Mouse (Mus musculus): Measurements from ENCODE around the gene Cdnf. TPM values are rescaled to one million over a fixed set of nuclear protein-coding genes. Genes with fewer than 3 reads are reported as not detected.

Cdnf gene
- polyA plus RNA-seq, 1 experiment from 2014 or later = 0.12 TPM

- no peak for DNase-seq (ENCODE audit: low spot score)
- Histone ChIP-seq H3K27me3 (replicated peaks; ENCODE audit: low read depth, poor library complexity, severe bottlenecking) (no peaks in the 10 kb centered on the region), H3K4me1 (no peaks in the 10 kb centered on the region), H3K9me3 (no peaks in the 10 kb centered on the region), H3K36me3 (replicated peaks) (no peaks in the 10 kb centered on the region), H3K27ac (replicated peaks) (no peak overlapping the region), H3K4me3 (no peak overlapping the region)
- 82% methylated on average over 6 of the region's 6 CpGs for WGBS
Measured at GRCm38 (mm10) chr2:3526288-3526687, 13.5 kb downstream of the Cdnf start.

GRCm38 (mm10) chr2:3541307-3542079 is 28.7 kb downstream of the Cdnf start:
- H3K36me3 ChIP-seq (replicated peaks) = no peaks in the 10 kb centered on the region
- DNase-seq (ENCODE audit: low spot score) = no peak
- no peaks in the 10 kb centered on the region for H3K4me1 ChIP-seq
- H3K27me3 ChIP-seq (replicated peaks; ENCODE audit: low read depth, poor library complexity, severe bottlenecking) = no peaks in the 10 kb centered on the region
- WGBS = 76% methylated on average over 9 of the region's 9 CpGs
- no peak overlapping the region for H3K4me3 ChIP-seq
- H3K9me3 ChIP-seq = no peaks in the 10 kb centered on the region
- no peak overlapping the region for H3K27ac ChIP-seq (replicated peaks)

DNA sequence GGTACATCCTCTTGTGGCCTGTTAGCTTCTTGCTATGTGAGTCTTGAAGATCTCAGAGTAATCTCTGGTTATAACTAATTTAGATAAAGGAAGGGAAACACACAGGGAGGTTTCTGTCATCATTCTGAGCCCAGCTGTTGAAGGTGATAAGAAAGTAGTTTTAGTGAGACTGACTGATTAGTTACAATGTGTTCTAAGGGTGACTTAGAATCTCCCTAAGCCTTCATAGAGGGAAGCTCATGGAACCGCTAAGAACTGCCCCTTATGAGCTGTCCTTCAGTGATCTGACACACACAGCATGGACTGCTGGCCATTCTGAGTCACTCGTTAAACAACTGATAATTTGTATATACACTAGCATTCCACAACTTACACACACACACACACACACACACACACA is 33.2 kb downstream of the Cdnf start:
- H3K4me1 ChIP-seq = no peaks in the 10 kb centered on the region
- no peaks in the 10 kb centered on the region for H3K9me3 ChIP-seq
- no peaks in the 10 kb centered on the region for H3K27me3 ChIP-seq (replicated peaks; ENCODE audit: low read depth, poor library complexity, severe bottlenecking)
- no peak for DNase-seq (ENCODE audit: low spot score)
- H3K36me3 ChIP-seq (replicated peaks) = no peaks in the 10 kb centered on the region
- WGBS = 85% methylated on average over 2 of the region's 2 CpGs
- no peak overlapping the region for H3K27ac ChIP-seq (replicated peaks)
- H3K4me3 ChIP-seq = no peak overlapping the region

GRCm38 (mm10) chr2:3546588-3546987 is 33.8 kb downstream of the Cdnf start:
- no peaks in the 10 kb centered on the region for H3K27me3 ChIP-seq (replicated peaks; ENCODE audit: low read depth, poor library complexity, severe bottlenecking)
- H3K4me3 ChIP-seq = no peak overlapping the region
- DNase-seq (ENCODE audit: low spot score) = peak; percentile 62
- H3K4me1 ChIP-seq = no peaks in the 10 kb centered on the region
- WGBS = 2% methylated on average over 4 of the region's 4 CpGs
- no peaks in the 10 kb centered on the region for H3K36me3 ChIP-seq (replicated peaks)
- H3K27ac ChIP-seq (replicated peaks) = no peak overlapping the region
- no peaks in the 10 kb centered on the region for H3K9me3 ChIP-seq

GRCm38 (mm10) chr2:3570186-3570585 is 57.4 kb downstream of the Cdnf start, which contains the start of gene Fam107b:
Gene Fam107b, plus strand, starts transcription at chr2:3570488.
- H3K4me3 ChIP-seq = no peak within 1 kb of the TSS
- H3K9me3 ChIP-seq = no peaks in the 10 kb centered on the region
- no peaks in the 10 kb centered on the region for H3K27me3 ChIP-seq (replicated peaks; ENCODE audit: low read depth, poor library complexity, severe bottlenecking)
- WGBS = 62% methylated on average over 12 of the region's 12 CpGs
- H3K36me3 ChIP-seq (replicated peaks) = no peaks in the 10 kb centered on the region
- no peaks in the 10 kb centered on the region for H3K4me1 ChIP-seq
- no peak within 1 kb of the TSS for H3K27ac ChIP-seq (replicated peaks)
- no peak for DNase-seq (ENCODE audit: low spot score)

DNA sequence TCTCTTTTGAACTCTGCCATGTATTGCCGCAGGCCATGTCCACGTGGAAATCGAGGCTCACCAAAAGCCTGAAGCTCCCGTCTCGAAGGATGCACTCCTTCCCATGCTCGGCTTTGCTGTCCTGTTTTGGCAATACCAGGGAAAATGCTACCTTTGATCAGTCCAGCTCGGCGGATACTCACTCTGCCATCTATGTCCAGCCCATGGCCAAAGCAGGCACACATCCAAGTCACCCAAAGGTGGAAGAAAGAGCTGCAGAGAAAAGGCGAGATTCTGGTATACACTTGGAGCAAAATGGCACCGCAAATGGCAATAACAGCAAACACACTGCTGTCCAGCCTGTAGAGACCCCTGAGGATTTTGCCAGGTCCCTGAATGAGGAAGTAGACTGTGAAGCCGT is 57.8 kb downstream of the Cdnf start:
- Histone ChIP-seq H3K9me3 (no peaks in the 10 kb centered on the region), H3K36me3 (replicated peaks) (no peaks in the 10 kb centered on the region), H3K4me1 (no peaks in the 10 kb centered on the region), H3K27me3 (replicated peaks; ENCODE audit: low read depth, poor library complexity, severe bottlenecking) (no peaks in the 10 kb centered on the region), H3K27ac (replicated peaks) (no peak overlapping the region), H3K4me3 (no peak overlapping the region)
- DNase-seq (ENCODE audit: low spot score) = no peak
- 87% methylated on average over 11 of the region's 11 CpGs for WGBS

GRCm38 (mm10) chr2:3573883-3574282 is 61.1 kb downstream of the Cdnf start:
- 87% methylated on average over 7 of the region's 7 CpGs for WGBS
- H3K36me3 ChIP-seq (replicated peaks) = no peaks in the 10 kb centered on the region
- no peaks in the 10 kb centered on the region for H3K27me3 ChIP-seq (replicated peaks; ENCODE audit: low read depth, poor library complexity, severe bottlenecking)
- no peak overlapping the region for H3K4me3 ChIP-seq
- H3K27ac ChIP-seq (replicated peaks) = no peak overlapping the region
- no peaks in the 10 kb centered on the region for H3K9me3 ChIP-seq
- no peaks in the 10 kb centered on the region for H3K4me1 ChIP-seq
- no peak for DNase-seq (ENCODE audit: low spot score)

GRCm38 (mm10) chr2:3575140-3575539 is 62.3 kb downstream of the Cdnf start:
- Histone ChIP-seq H3K4me1 (no peaks in the 10 kb centered on the region), H3K4me3 (no peak overlapping the region), H3K27ac (replicated peaks) (no peak overlapping the region), H3K36me3 (replicated peaks) (no peaks in the 10 kb centered on the region), H3K9me3 (no peaks in the 10 kb centered on the region), H3K27me3 (replicated peaks; ENCODE audit: low read depth, poor library complexity, severe bottlenecking) (no peaks in the 10 kb centered on the region)
- DNase-seq (ENCODE audit: low spot score) = no peak
- 91% methylated on average over 1 of the region's 1 CpGs for WGBS

Other genes starting within 250 kb of the Cdnf start
- gene Nmt2, start 228.8 kb upstream of the Cdnf start, polyA plus RNA-seq (2016; fragmentation: Nextera tagmentation; extraction: Ambion mirVana) = 50.3 and 50.8 TPM in 2 replicates
- 19.0 and 20.5 TPM in 2 replicates for gene Rpp38, start 180.4 kb upstream of the Cdnf start, polyA plus RNA-seq (2016; fragmentation: Nextera tagmentation; extraction: Ambion mirVana)
- 0.31 and 0.41 TPM in 2 replicates for gene Acbd7, start 176.9 kb upstream of the Cdnf start, polyA plus RNA-seq (2016; fragmentation: Nextera tagmentation; extraction: Ambion mirVana)
- gene Olah, start 115.8 kb upstream of the Cdnf start, polyA plus RNA-seq (2016; fragmentation: Nextera tagmentation; extraction: Ambion mirVana) = not detected in 2 replicates
- gene Meig1, start 90.4 kb upstream of the Cdnf start, polyA plus RNA-seq (2016; fragmentation: Nextera tagmentation; extraction: Ambion mirVana) = 0.41 and 0.84 TPM in 2 replicates
- gene Dclre1c, start 88.9 kb upstream of the Cdnf start, polyA plus RNA-seq (2016; fragmentation: Nextera tagmentation; extraction: Ambion mirVana) = 8.2 and 8.5 TPM in 2 replicates
- 37.1 and 37.6 TPM in 2 replicates for gene Suv39h2, start 38.0 kb upstream of the Cdnf start, polyA plus RNA-seq (2016; fragmentation: Nextera tagmentation; extraction: Ambion mirVana)
- 10.7 TPM in 2 replicates for gene Gm45902, start 240 bp upstream of the Cdnf start, polyA plus RNA-seq (2016; fragmentation: Nextera tagmentation; extraction: Ambion mirVana)
- 126 and 138 TPM in 2 replicates for gene Hspa14, start 216 bp upstream of the Cdnf start, polyA plus RNA-seq (2016; fragmentation: Nextera tagmentation; extraction: Ambion mirVana)
- gene Fam107b, start 57.5 kb downstream of the Cdnf start, polyA plus RNA-seq (2016; fragmentation: Nextera tagmentation; extraction: Ambion mirVana) = 53.8 and 60.4 TPM in 2 replicates

All from embryonic facial prominence, embryonic 10.5 days (tissue).